Mouse (Mus musculus) liver, embryonic 14.5 days (tissue): ENCODE data around the gene Cfap206. TPM values are rescaled to one million over a fixed set of nuclear protein-coding genes. Genes with fewer than 3 reads are reported as not detected.
A peak's percentile ranks its signal among the peaks of the same experiment; 100 is the strongest.

Experiments used
- ATAC-seq: fragments of 200-750 bp; cut with Nextera tagmentation; 2 replicates; pipeline ENCODE4 v1.8.0; 2017; ENCODE audit warnings: moderate number of reproducible peaks, mild to moderate bottlenecking, moderate library complexity; ENCODE audit not compliant: insufficient read depth
- DNase-seq, 3 experiments: peaks; one replicate each; pipeline ENCODE4 v3.0.0-alpha.2; 2012 to 2013; ENCODE audit warnings: low read depth in 3 of 3, low spot score in 3 of 3
- H3K27ac ChIP-seq: fragments of 300-500 bp; sonication (generic); 2 replicates; pipeline ENCODE4 v1.5.1; 2014; ENCODE audit warnings: moderate library complexity, mild to moderate bottlenecking, control low read depth, inconsistent platforms
- H3K27me3 ChIP-seq: fragments of 300-500 bp; sonication (generic); 2 replicates; pipeline ENCODE4 v1.6.1; 2014; ENCODE audit warnings: mild to moderate bottlenecking, low read length, moderate library complexity; ENCODE audit not compliant: control insufficient read depth, insufficient read depth
- H3K36me3 ChIP-seq: fragments of 300-500 bp; sonication (generic); replicated peaks from 2 replicates; pipeline ENCODE4 v1.6.1; 2014; ENCODE audit warnings: low read depth; ENCODE audit not compliant: control insufficient read depth, insufficient read depth
- H3K4me1 ChIP-seq, 2 experiments: fragments of 200-500 bp in 1 of 2; fragments of 300-500 bp in 1 of 2; sonication (generic) in 1 of 2; replicated peaks; 2 replicates each; pipeline ENCODE4 v1.6.1; 2012 to 2014; ENCODE audit warnings: antibody characterized with exemption in 1 of 2, inconsistent platforms in 1 of 2, low read length in 1 of 2; ENCODE audit not compliant: control insufficient read depth in 2 of 2, insufficient read depth in 2 of 2
- H3K4me2 ChIP-seq: fragments of 300-500 bp; sonication (generic); 2 replicates; pipeline ENCODE4 v1.6.1; 2014; ENCODE audit warnings: low read depth, mild to moderate bottlenecking, control low read depth, moderate library complexity
- H3K4me3 ChIP-seq, 2 experiments: fragments of 200-500 bp in 1 of 2; fragments of 300-500 bp in 1 of 2; sonication (generic) in 1 of 2; 2 replicates each; pipeline ENCODE4 v1.5.1; 2012 to 2014; ENCODE audit warnings: low read depth in 2 of 2, low read length in 2 of 2, mild to moderate bottlenecking in 2 of 2, control low read depth in 1 of 2, inconsistent platforms in 1 of 2, moderate library complexity in 1 of 2; ENCODE audit not compliant: insufficient read depth in 1 of 2
- H3K9ac ChIP-seq: fragments of 300-500 bp; sonication (generic); replicated peaks from 2 replicates; pipeline ENCODE4 v1.6.1; 2014; ENCODE audit warnings: mild to moderate bottlenecking, control low read depth, moderate library complexity
- H3K9me3 ChIP-seq: fragments of 300-500 bp; sonication (generic); 2 replicates; pipeline ENCODE4 v1.6.1; 2016; ENCODE audit warnings: low read length, mixed read lengths; ENCODE audit not compliant: control insufficient read depth
- CTCF ChIP-seq: IDR thresholded peaks from 2 replicates; pipeline ENCODE4 v1.5.1; 2016; ENCODE audit warnings: antibody characterized with exemption, low read depth, control low read depth
- EP300 ChIP-seq: IDR thresholded peaks from 2 replicates; pipeline ENCODE4 v1.6.1; 2016; ENCODE audit warnings: antibody characterized with exemption, low read depth
- WGBS: fragments of 180-500 bp; shearing (Covaris S2); extraction: QIAGEN DNeasy Blood & Tissue Kit; methylation state at CpG from one replicate; pipeline ENCODE4 v1.1.7; 2014; ENCODE audit not compliant: insufficient replicate concordance; 5-methylcytosine and 5-hydroxymethylcytosine counted together
- polyA plus RNA-seq, 2 experiments: library from polyadenylated mRNA; depleted of rRNA in 1 of 2; stranded (reverse) in 1 of 2; unstranded in 1 of 2; fragments of >200 nt; fragmentation: Nextera tagmentation in 1 of 2; extraction: Ambion mirVana in 1 of 2; gene quantifications; 2 replicates each; pipeline versions ENCODE4 v1.2.1 to v1.2.3; 2012 to 2014

Gene Cfap206
- polyA plus RNA-seq (2012; rRNA removed) (not detected in 2 replicates), polyA plus RNA-seq (2014; fragmentation: Nextera tagmentation; extraction: Ambion mirVana) (not detected in 2 replicates)

GRCm38 (mm10) chr4:34729851-34730341 is at the start of gene Cfap206:
Gene Cfap206, minus strand, starts transcription at chr4:34730206.
- ATAC-seq: peak; percentile 73

GRCm38 (mm10) chr4:34777677-34778527 is 47.9 kb upstream of the Cfap206 start, which contains the start of gene Smim8:
Gene Smim8, minus strand, starts transcription at chr4:34778423.
- H3K4me2 ChIP-seq: peak within 1 kb of the TSS; percentile 75
- no peaks in the 10 kb centered on the region for H3K9me3 ChIP-seq
- H3K36me3 ChIP-seq: no peaks in the 10 kb centered on the region
- TF ChIP-seq CTCF: peak; percentile 98
- TF ChIP-seq EP300: peak; percentile 24; the same call in 1 of the 2 replicates
- 3% methylated on average over 40 of the region's 40 CpGs for WGBS
- peak within 1 kb of the TSS; percentile 87 to 99 for H3K4me3 ChIP-seq
- H3K27me3 ChIP-seq: no peaks in the 10 kb centered on the region
- ATAC-seq: peak; percentile 94
- peak within 1 kb of the TSS; percentile 29 for H3K27ac ChIP-seq
- peak within 1 kb of the TSS; percentile 81 for H3K9ac ChIP-seq
- H3K4me1 ChIP-seq: peaks cover 7 to 9% of the 10 kb centered on the region in 2 experiments; a peak in 3 of 4 replicates
- DNase-seq: peak; percentile 80 to 84 (median 82)

More at GRCm38 (mm10) chr4:34729851-34730341, at the start of gene Cfap206:
- H3K4me2 ChIP-seq: peak within 1 kb of the TSS; percentile 61
- H3K36me3 ChIP-seq: no peaks in the 10 kb centered on the region
- no peak for TF ChIP-seq EP300
- no peak for TF ChIP-seq CTCF
- H3K9me3 ChIP-seq: no peaks in the 10 kb centered on the region
- H3K27ac ChIP-seq: no peak within 1 kb of the TSS
- WGBS: under 1% methylated on average over 38 of the region's 38 CpGs
- DNase-seq: peak; percentile 24 to 45 (median 37)
- H3K9ac ChIP-seq: no peak within 1 kb of the TSS
- H3K4me1 ChIP-seq: peaks cover 0 to 3% of the 10 kb centered on the region in 2 experiments; a peak in 1 of 4 replicates
- H3K27me3 ChIP-seq: no peaks in the 10 kb centered on the region; the same call in 1 of the 2 replicates
- peak within 1 kb of the TSS; percentile 42 to 46 for H3K4me3 ChIP-seq

- Histone ChIP-seq H3K4me1 (peaks cover 4 to 6% of the 10 kb centered on the region in 2 experiments; a peak in 3 of 4 replicates), H3K4me3 (no peak overlapping the region), H3K9ac (no peak overlapping the region), H3K9me3 (no peaks in the 10 kb centered on the region), H3K27ac (no peak overlapping the region), H3K4me2 (no peak overlapping the region), H3K27me3 (no peaks in the 10 kb centered on the region), H3K36me3 (no peaks in the 10 kb centered on the region; the same call in none of the 2 replicates)
- TF ChIP-seq EP300 (no peak), CTCF (no peak)
- DNase-seq (no peak), ATAC-seq (no peak)
- WGBS: 43% methylated on average over 8 of the region's 8 CpGs
Measured at GRCm38 (mm10) chr4:34771652-34772371, 41.8 kb upstream of the Cfap206 start.

GRCm38 (mm10) chr4:34756163-34756562 is 26.2 kb upstream of the Cfap206 start, which contains the start of gene Gm136:
Gene Gm136, minus strand, starts transcription at chr4:34756263.
- DNase-seq: no peak
- no peak within 1 kb of the TSS for H3K9ac ChIP-seq
- TF ChIP-seq EP300: no peak
- TF ChIP-seq CTCF: no peak
- no peak within 1 kb of the TSS for H3K4me3 ChIP-seq
- no peaks in the 10 kb centered on the region for H3K9me3 ChIP-seq
- H3K4me1 ChIP-seq: no peaks in the 10 kb centered on the region
- ATAC-seq: no peak
- whole genome bisulfite sequencing: 25% methylated on average over 1 of the region's 1 CpGs
- no peak within 1 kb of the TSS for H3K27ac ChIP-seq
- H3K36me3 ChIP-seq: no peaks in the 10 kb centered on the region
- no peaks in the 10 kb centered on the region for H3K27me3 ChIP-seq
- no peak within 1 kb of the TSS for H3K4me2 ChIP-seq
